Mouse (Mus musculus): ENCODE data around the gene Gtse1.
A peak's percentile ranks its signal among the peaks of the same experiment; 100 is the strongest.
"Not testable (repeated sequence)": the region's sequence is repeated elsewhere in the genome, so short reads cannot be mapped to it uniquely, and the experiment has no call there.

Gtse1 gene

GRCm38 (mm10) chr15:85841796-85842360 lies 17.7 kb upstream of the Gtse1 start:
- H3K4me3 ChIP-seq (replicated peaks; ENCODE audit: low read length): no peak overlapping the region
- TF ChIP-seq CTCF (conservative IDR thresholded peaks at IDR 0.05; ENCODE audit: low read length) (no peak), NANOG (IDR thresholded peaks at IDR 0.05; ENCODE audit: borderline replicate concordance, low read length) (no peak), POU5F1 (IDR thresholded peaks at IDR 0.05; ENCODE audit: borderline replicate concordance, low read length) (no peak)
- H3K36me3 ChIP-seq (ENCODE audit: insufficient read depth, low read length): no peaks in the 10 kb centered on the region
- H3K4me1 ChIP-seq (replicated peaks; ENCODE audit: low read depth, low read length): peaks cover 49% of the 10 kb centered on the region
- H3K27me3 ChIP-seq (ENCODE audit: insufficient read depth, low read length): no peaks in the 10 kb centered on the region
- H3K9me3 ChIP-seq (ENCODE audit: low read length): no peaks in the 10 kb centered on the region

- H3K36me3 ChIP-seq (ENCODE audit: insufficient read depth, low read length): no peaks in the 10 kb centered on the region
- TF ChIP-seq CTCF (conservative IDR thresholded peaks at IDR 0.05; ENCODE audit: low read length): no peak
- no peak for TF ChIP-seq NANOG (IDR thresholded peaks at IDR 0.05; ENCODE audit: borderline replicate concordance, low read length)
- TF ChIP-seq POU5F1 (IDR thresholded peaks at IDR 0.05; ENCODE audit: borderline replicate concordance, low read length): no peak
Measured at GRCm38 (mm10) chr15:85845071-85845470, 14.5 kb upstream of the Gtse1 start.

GRCm38 (mm10) chr15:85851656-85852392 lies 7.7 kb upstream of the Gtse1 start:
- no peak for TF ChIP-seq NANOG (IDR thresholded peaks at IDR 0.05; ENCODE audit: borderline replicate concordance, low read length)
- peak; percentile 38 for TF ChIP-seq CTCF (conservative IDR thresholded peaks at IDR 0.05; ENCODE audit: low read length)
- no peak for TF ChIP-seq POU5F1 (IDR thresholded peaks at IDR 0.05; ENCODE audit: borderline replicate concordance, low read length)
- Histone ChIP-seq H3K4me3 (replicated peaks; ENCODE audit: low read length) (no peak overlapping the region), H3K36me3 (ENCODE audit: insufficient read depth, low read length) (no peaks in the 10 kb centered on the region), H3K9me3 (ENCODE audit: low read length) (no peaks in the 10 kb centered on the region), H3K27me3 (ENCODE audit: insufficient read depth, low read length) (peaks cover 14% of the 10 kb centered on the region; the same call in 1 of the 2 replicates), H3K4me1 (replicated peaks; ENCODE audit: low read depth, low read length) (no peaks in the 10 kb centered on the region; the same call in 1 of the 2 replicates)

More at GRCm38 (mm10) chr15:85845071-85845470, 14.5 kb upstream of the Gtse1 start:
- peaks cover 24% of the 10 kb centered on the region for H3K4me1 ChIP-seq (replicated peaks; ENCODE audit: low read depth, low read length)
- no peak overlapping the region for H3K4me3 ChIP-seq (replicated peaks; ENCODE audit: low read length)
- H3K27me3 ChIP-seq (ENCODE audit: insufficient read depth, low read length): no peaks in the 10 kb centered on the region
- no peaks in the 10 kb centered on the region for H3K9me3 ChIP-seq (ENCODE audit: low read length)

- Histone ChIP-seq H3K4me1 (replicated peaks; ENCODE audit: low read depth, low read length) (peaks cover 51% of the 10 kb centered on the region), H3K27me3 (ENCODE audit: insufficient read depth, low read length) (peaks cover 6% of the 10 kb centered on the region; the same call in 1 of the 2 replicates), H3K9me3 (ENCODE audit: low read length) (no peaks in the 10 kb centered on the region), H3K36me3 (ENCODE audit: insufficient read depth, low read length) (peaks cover 39% of the 10 kb centered on the region), H3K4me3 (replicated peaks; ENCODE audit: low read length) (peak overlapping the region; percentile 97)
- TF ChIP-seq NANOG (IDR thresholded peaks at IDR 0.05; ENCODE audit: borderline replicate concordance, low read length) (no peak), CTCF (conservative IDR thresholded peaks at IDR 0.05; ENCODE audit: low read length) (no peak), POU5F1 (IDR thresholded peaks at IDR 0.05; ENCODE audit: borderline replicate concordance, low read length) (no peak)
Measured at GRCm38 (mm10) chr15:85858980-85859489, 510 bp upstream of the Gtse1 start.

GRCm38 (mm10) chr15:85865913-85866312 lies 6.4 kb downstream of the Gtse1 start:
- not testable (repeated sequence) for H3K9me3 ChIP-seq (ENCODE audit: low read length); H3K27me3 ChIP-seq (ENCODE audit: insufficient read depth, low read length)
- Histone ChIP-seq H3K4me3 (replicated peaks; ENCODE audit: low read length) (peak overlapping the region; percentile 97), H3K4me1 (replicated peaks; ENCODE audit: low read depth, low read length) (peaks cover 98% of the 10 kb centered on the region), H3K36me3 (ENCODE audit: insufficient read depth, low read length) (peaks cover 96% of the 10 kb centered on the region)
- TF ChIP-seq NANOG (IDR thresholded peaks at IDR 0.05; ENCODE audit: borderline replicate concordance, low read length): peak; percentile 5; the same call in 1 of the 2 replicates

- TF ChIP-seq NANOG (IDR thresholded peaks at IDR 0.05; ENCODE audit: borderline replicate concordance, low read length) (no peak), CTCF (conservative IDR thresholded peaks at IDR 0.05; ENCODE audit: low read length) (peak; percentile 84), POU5F1 (IDR thresholded peaks at IDR 0.05; ENCODE audit: borderline replicate concordance, low read length) (no peak)
- Histone ChIP-seq H3K36me3 (ENCODE audit: insufficient read depth, low read length) (peaks cover 96% of the 10 kb centered on the region), H3K4me1 (replicated peaks; ENCODE audit: low read depth, low read length) (peaks cover 98% of the 10 kb centered on the region), H3K27me3 (ENCODE audit: insufficient read depth, low read length) (no peaks in the 10 kb centered on the region), H3K4me3 (replicated peaks; ENCODE audit: low read length) (peak overlapping the region; percentile 11), H3K9me3 (ENCODE audit: low read length) (no peaks in the 10 kb centered on the region)
Measured at GRCm38 (mm10) chr15:85867696-85868095, 8.2 kb downstream of the Gtse1 start.

- Histone ChIP-seq H3K27me3 (ENCODE audit: insufficient read depth, low read length) (no peaks in the 10 kb centered on the region), H3K4me3 (replicated peaks; ENCODE audit: low read length) (no peak overlapping the region), H3K36me3 (ENCODE audit: insufficient read depth, low read length) (peaks cover 59% of the 10 kb centered on the region), H3K9me3 (ENCODE audit: low read length) (no peaks in the 10 kb centered on the region), H3K4me1 (replicated peaks; ENCODE audit: low read depth, low read length) (peaks cover 69% of the 10 kb centered on the region)
- TF ChIP-seq CTCF (conservative IDR thresholded peaks at IDR 0.05; ENCODE audit: low read length) (no peak), POU5F1 (IDR thresholded peaks at IDR 0.05; ENCODE audit: borderline replicate concordance, low read length) (no peak), NANOG (IDR thresholded peaks at IDR 0.05; ENCODE audit: borderline replicate concordance, low read length) (no peak)
Measured at GRCm38 (mm10) chr15:85877336-85877735, 17.8 kb downstream of the Gtse1 start.

- peak within 1 kb of the TSS; percentile 90 for H3K4me3 ChIP-seq (replicated peaks; ENCODE audit: low read length)
- peaks cover 54% of the 10 kb centered on the region for H3K4me1 ChIP-seq (replicated peaks; ENCODE audit: low read depth, low read length)
- TF ChIP-seq POU5F1 (IDR thresholded peaks at IDR 0.05; ENCODE audit: borderline replicate concordance, low read length) (no peak), CTCF (conservative IDR thresholded peaks at IDR 0.05; ENCODE audit: low read length) (no peak; the same call in 1 of the 2 replicates), NANOG (IDR thresholded peaks at IDR 0.05; ENCODE audit: borderline replicate concordance, low read length) (no peak)
- H3K27me3 ChIP-seq (ENCODE audit: insufficient read depth, low read length): no peaks in the 10 kb centered on the region
- peaks cover 60% of the 10 kb centered on the region for H3K36me3 ChIP-seq (ENCODE audit: insufficient read depth, low read length)
- H3K9me3 ChIP-seq (ENCODE audit: low read length): no peaks in the 10 kb centered on the region
Measured at GRCm38 (mm10) chr15:85878848-85879497, 19.4 kb downstream of the Gtse1 start, which contains the start of gene Trmu. TSS of gene Trmu (plus strand) at chr15:85879312.

All from E14TG2a.4 (cell line).